Mouse (Mus musculus) left cerebral cortex, adult 8-10 months (tissue): ENCODE data around the gene Gucd1. TPM values are rescaled to one million over a fixed set of nuclear protein-coding genes. Genes with fewer than 3 reads are reported as not detected.
"Not testable (repeated sequence)": the region's sequence is repeated elsewhere in the genome, so short reads cannot be mapped to it uniquely, and the experiment has no call there.

Experiments
- DNase-seq, 2 experiments: peaks; one replicate each; pipeline ENCODE4 v3.0.0; 2022; ENCODE audit warnings: low spot score in 2 of 2
- total RNA-seq, 4 experiments: library from RNA; stranded (reverse); gene quantifications; 2 replicates each; pipeline ENCODE4 v1.2.4; 2022

Gucd1 gene
- total RNA-seq, 4 experiments from 2014 or later = 14.2 to 19.2 (median 15.2) TPM

DNA sequence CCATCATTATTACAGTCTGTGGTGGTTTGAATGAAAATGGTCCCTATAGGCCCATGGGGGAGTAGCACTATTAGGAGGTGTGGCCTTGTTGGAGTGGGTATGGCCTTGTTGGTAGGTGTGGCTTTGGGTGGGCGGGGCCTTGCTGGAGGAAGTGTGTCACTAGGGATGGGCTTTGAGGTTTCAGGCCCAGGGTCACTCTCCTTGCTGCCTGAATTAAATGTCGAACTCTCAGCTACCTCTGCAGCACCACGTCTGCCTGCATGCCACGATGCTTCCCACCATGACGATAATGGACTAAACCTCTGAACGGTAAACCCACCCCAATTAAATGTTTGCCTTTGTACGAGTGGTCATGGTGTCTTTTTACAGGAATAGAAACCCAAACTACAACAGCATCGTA lies 123.0 kb downstream of the Gucd1 start:
- no peak for DNase-seq

DNA sequence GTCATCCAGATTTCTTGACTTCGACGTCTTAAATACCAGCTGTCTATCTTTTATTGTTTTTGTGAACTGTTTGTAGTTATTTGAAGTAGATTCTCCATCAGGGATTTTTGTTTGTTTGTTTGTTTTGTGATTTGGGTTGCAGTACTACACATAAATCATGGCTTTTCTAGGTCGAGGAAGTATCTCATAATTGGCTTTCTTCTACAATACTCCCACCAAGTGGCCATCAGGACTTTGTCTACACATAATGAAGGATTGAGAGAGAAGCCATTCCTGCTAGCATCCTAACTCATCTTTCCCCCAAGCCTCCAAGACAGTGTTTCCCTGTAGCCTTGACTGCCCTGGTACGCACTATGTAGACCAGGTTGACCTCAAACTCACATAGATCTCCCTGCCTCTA lies 126.9 kb downstream of the Gucd1 start:
- DNase-seq = no peak

- DNase-seq = no peak
These were observed 127.6 kb downstream of the Gucd1 start for GRCm38 (mm10) chr10:75390156-75390555.

DNA sequence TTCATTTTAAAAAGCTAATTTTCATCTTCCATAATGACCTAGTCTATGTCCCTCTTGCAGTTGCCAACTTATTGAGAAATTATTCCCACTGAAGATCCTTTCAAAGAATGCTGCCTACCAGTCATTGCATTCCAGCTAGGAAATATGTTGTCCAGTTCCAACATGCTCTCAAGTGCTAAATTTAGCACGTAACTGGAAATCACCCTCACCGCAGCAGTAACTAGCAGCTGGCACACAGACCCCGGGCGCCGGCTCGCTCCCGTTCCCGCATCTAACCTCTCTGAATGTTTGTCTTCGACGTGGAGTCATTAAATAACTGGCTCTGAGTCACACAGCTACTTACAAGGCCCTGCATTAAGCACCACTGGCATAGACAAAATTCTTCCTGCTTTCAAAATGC lies 139.1 kb downstream of the Gucd1 start:
- DNase-seq = no peak

- not testable (repeated sequence) for DNase-seq
These were observed 144.0 kb downstream of the Gucd1 start for GRCm38 (mm10) chr10:75373655-75374351.

GRCm38 (mm10) chr10:75365231-75365633 lies 152.5 kb downstream of the Gucd1 start:
- no peak for DNase-seq

DNA sequence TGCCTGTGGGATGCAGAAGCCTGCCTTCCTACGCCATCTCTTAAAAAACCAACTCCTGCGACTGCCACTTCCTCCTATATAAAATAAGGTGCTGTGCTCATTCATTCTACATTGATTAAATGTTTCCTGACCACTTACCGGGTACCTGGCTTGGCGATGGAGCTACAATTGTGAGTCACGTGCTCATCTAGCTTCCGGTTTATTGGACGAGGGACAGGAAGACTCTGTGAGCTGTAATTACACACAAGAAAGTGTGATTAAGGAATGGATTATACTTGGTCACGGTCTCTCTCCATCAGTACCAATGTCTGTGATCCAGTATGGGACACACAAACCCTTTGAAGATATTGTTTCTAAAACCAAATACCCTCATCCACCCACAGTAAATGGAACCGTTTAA lies 153.0 kb downstream of the Gucd1 start:
- no peak for DNase-seq

DNA sequence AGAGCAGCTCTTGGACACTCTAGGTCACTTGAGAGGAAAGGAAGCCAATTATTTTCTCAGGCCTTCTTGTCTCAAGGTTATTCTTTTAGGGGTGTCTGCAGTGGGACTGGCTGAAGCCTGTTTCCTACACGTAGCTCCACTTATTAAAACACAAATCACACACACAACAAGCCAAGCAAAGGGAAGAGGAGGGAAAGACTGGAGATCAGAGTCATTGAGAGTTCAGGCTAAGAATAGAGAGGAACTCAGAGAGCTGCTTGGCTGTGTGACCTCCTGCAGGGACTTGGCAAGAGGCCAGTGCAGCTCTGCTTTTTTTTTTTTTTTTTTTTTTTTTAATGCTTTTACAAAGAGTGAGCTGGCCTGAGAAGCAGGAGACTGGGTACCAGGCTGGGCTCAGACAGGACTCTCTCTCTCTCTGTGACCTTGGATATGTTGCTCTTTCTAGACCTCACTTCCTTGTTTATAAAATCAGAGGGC lies 153.5 kb downstream of the Gucd1 start:
- DNase-seq = not testable (repeated sequence)

- no peak for DNase-seq
These were observed 162.4 kb downstream of the Gucd1 start for GRCm38 (mm10) chr10:75355341-75355740.

- DNase-seq = not testable (repeated sequence)
These were observed 163.9 kb downstream of the Gucd1 start for GRCm38 (mm10) chr10:75353838-75354241.

DNA sequence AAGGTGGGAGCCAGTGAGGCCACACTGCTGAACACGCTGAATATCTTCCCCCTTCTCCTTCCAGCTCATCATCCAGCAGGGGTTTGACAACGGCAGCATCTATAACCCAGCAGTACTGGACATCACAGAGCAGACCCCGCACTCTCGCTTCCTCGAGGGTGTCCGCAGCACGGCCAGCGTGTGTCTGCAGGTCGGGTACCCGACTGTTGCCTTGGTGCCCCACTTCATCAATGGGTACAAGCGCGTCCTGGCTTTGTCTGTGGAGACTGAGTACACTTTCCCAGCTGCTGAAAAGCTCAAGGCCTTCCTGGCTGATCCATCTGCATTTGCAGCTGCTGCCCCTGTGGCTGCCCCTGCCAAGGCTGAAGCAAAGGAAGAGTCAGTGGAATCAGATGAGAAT lies 165.2 kb downstream of the Gucd1 start:
- DNase-seq = no peak

GRCm38 (mm10) chr10:75350564-75350963 lies 167.2 kb downstream of the Gucd1 start:
- no peak for DNase-seq

- DNase-seq = no peak
These were observed 172.5 kb downstream of the Gucd1 start for GRCm38 (mm10) chr10:75345265-75345664.

DNA sequence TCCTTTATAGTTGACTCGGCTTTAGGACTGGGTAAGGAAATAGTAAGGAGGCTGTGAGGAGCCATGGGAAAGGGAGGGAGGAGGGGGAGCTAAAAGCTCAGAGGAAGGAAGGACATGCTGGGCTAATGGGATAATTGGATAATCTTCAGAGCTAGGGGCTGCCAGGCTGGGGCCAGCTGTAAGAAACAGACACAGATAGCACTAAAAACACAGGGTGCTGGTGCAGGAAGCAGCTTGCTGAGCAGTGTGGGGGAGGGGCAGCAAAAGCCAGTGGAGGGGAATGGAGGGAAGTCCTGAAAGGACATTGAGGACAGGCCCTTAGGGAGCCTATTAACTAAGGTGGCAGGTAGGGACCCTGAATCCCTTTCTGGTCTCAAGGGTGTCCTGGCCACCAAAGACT lies 173.2 kb downstream of the Gucd1 start:
- not testable (repeated sequence) for DNase-seq

DNA sequence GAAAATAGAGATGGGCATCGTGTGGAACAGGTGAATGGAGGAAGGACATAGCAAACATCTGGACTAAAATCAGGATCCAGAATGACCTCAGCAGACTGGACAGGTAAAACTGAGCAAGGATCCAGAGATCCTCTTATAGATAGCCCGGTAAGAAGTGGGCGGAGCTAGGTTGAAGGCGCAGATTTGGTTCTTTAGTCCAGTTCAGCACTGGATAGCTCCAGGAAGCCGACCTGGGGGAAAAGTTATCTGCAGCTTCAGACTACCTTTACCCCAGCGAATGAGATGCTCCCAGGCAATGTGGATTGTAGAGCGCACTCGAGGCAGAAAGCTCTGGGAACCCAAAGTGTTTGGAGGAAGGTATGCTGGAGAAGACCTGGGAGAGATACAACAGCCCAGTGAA lies 175.8 kb downstream of the Gucd1 start:
- no peak for DNase-seq

GRCm38 (mm10) chr10:75339377-75339776 lies 178.4 kb downstream of the Gucd1 start:
- no peak for DNase-seq

DNA sequence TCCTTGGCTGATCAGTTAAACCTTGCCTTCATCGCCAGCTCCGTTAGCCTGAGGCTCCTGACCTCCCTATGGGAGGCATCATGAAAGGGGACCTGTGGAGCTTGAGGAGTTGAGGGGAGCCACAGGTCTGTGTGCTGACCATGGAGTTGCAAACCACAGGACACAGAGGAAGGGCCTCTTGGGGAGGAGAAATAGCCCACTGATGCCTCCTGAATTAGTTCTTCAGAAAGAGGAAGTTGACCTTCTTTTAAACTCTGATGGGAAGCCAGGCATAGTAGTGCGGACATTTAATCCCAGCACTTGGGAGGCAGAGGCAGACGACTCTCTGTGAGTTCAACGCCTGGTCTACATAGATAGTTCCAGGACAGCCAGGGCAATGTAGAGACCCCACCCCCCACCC lies 178.9 kb downstream of the Gucd1 start:
- DNase-seq = no peak

DNA sequence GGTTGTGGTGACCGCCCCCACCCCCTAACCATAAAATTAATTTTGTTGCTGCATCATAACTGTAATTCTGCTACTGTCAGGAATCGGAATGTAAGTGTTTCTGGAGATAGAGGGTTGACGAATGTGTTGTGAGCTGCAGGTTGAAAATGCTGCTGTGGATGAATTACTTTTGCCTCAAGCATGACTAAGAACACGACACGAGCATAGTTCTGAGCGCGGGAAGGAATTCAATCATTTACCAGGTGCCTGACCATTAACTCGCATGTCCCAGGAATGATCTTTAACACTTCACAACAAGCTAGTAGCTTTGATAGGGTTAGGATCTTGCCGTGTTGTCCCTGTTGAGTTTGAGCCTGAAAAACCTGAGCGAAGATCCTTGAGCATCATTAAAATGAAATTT lies 180.5 kb downstream of the Gucd1 start:
- no peak for DNase-seq

DNA sequence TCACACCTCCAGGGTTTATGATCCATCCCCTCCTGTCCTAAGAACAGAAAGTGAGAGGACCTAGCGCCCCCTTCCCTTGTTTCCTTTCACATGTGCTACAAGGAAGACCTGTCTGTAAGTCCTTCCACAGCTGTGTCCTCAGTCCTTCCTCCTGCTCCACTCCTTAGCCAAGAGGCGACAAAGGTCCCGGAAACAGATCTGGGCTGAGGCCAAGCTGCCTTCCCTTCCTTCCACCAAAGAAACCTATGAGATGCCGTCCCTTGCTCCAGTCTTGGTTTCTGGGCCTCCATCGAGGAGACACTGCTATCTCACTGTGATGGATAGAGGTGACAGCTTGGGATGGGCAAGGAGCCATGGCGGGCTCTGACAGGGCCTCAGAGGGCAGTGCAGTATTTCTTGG lies 182.7 kb downstream of the Gucd1 start:
- no peak for DNase-seq

DNA sequence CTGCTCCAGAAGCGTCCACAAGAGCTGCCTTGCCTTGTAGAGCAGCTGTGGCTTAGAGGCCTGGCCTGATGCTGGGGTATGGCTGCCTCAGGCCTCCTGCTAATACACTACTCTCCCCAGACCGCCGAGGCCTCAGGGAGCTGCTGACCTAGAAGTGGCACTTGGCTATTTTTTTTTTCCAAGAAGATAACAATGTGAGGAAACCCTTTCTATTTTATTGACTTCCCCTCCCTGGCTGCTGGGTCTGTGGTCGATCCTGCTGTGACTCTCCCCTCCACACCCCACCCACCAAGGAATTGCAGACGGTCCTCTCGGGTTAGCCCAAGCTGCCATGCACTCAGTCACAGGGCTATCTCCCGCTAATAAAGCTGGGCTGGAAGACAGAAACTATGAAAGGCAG lies 183.6 kb downstream of the Gucd1 start:
- DNase-seq = no peak

DNA sequence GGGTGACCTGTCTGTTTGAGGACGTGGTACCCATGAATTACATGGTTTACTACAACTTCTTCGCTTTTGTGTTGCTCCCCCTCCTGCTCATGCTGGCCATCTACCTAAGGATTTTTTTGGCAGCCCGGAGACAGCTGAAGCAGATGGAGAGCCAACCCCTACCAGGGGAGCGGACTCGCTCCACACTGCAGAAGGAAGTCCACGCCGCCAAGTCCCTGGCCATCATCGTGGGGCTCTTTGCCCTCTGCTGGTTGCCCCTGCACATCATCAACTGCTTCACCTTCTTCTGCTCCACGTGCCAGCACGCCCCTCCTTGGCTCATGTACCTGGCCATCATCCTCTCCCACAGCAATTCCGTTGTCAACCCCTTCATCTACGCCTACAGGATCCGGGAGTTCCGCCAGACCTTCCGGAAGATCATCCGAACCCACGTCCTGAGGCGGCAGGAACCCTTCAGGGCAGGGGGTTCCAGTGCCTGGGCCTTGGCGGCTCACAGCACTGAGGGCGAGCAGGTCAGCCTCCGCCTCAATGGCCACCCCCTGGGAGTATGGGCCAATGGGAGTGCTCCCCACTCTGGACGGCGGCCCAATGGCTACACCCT lies 184.5 kb downstream of the Gucd1 start:
- DNase-seq = no peak

DNA sequence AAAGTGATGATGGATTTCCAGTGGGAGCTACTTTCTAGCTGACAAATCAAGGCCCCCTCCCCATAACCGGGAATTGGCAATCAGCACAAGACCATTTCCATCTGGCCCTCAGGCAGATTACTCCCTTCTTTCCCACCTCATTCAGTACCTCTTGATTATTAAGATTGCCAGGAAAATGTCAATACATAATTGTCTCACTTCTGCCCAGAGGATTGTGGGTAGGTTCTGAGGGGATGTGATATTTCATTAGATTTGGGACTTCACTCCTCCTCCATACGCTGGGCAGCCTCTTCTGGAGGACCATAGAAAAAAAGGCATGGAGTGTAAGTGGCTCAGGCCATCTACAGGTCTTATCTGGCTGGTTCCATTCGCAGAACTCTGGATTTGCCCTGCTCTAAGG lies 185.5 kb downstream of the Gucd1 start:
- no peak for DNase-seq

- DNase-seq = no peak
These were observed 189.5 kb downstream of the Gucd1 start for GRCm38 (mm10) chr10:75328201-75328704.
